Mouse (Mus musculus) kidney, adult 2 months (tissue): ENCODE measurements around the gene Nagpa. TPM values are rescaled to one million over a fixed set of nuclear protein-coding genes. Genes with fewer than 3 reads are reported as not detected.
A peak's percentile ranks its signal among the peaks of the same experiment; 100 is the strongest.
"Not testable (repeated sequence)": the region's sequence is repeated elsewhere in the genome, so short reads cannot be mapped to it uniquely, and the experiment has no call there.

Experiments used
- DNase-seq: peaks from one replicate; pipeline ENCODE4 v3.0.0; 2021
- H3K27ac ChIP-seq: fragments of 200-500 bp; 2 replicates; pipeline ENCODE4 v1.5.1; 2012; ENCODE audit warnings: low read depth, low read length, control low read depth, inconsistent platforms; ENCODE audit not compliant: insufficient read depth
- H3K27me3 ChIP-seq: fragments of 200-500 bp; replicated peaks from 2 replicates; pipeline ENCODE4 v1.6.1; 2012; ENCODE audit warnings: mild to moderate bottlenecking, moderate library complexity, low read length, inconsistent platforms; ENCODE audit not compliant: control insufficient read depth, insufficient read depth
- H3K36me3 ChIP-seq: fragments of 200-500 bp; 2 replicates; pipeline ENCODE4 v1.6.1; 2012; ENCODE audit warnings: mild to moderate bottlenecking, moderate library complexity, low read length, inconsistent platforms; ENCODE audit not compliant: control insufficient read depth, insufficient read depth
- H3K4me1 ChIP-seq: fragments of 200-500 bp; 2 replicates; pipeline ENCODE4 v1.6.1; 2011; ENCODE audit warnings: low read length; ENCODE audit not compliant: control insufficient read depth, insufficient read depth
- H3K4me3 ChIP-seq: fragments of 200-500 bp; 2 replicates; pipeline ENCODE4 v1.5.1; 2011; ENCODE audit warnings: mild to moderate bottlenecking, low read depth, low read length, control low read depth; ENCODE audit not compliant: insufficient read depth
- CTCF ChIP-seq: fragments of 200-500 bp; conservative IDR thresholded peaks from 2 replicates; pipeline ENCODE4 v1.5.1; 2011; ENCODE audit warnings: low read depth, mild to moderate bottlenecking, control low read depth, low read length, moderate library complexity, mixed read lengths; ENCODE audit not compliant: insufficient read depth, insufficient read length
- POLR2A ChIP-seq: fragments of 200-500 bp; IDR thresholded peaks from one replicate; pipeline ENCODE4 v1.6.1; 2011; ENCODE audit warnings: low read depth, low read length, control low read depth
- WGBS: fragments of 180-500 bp; shearing (Covaris S2); methylation state at CpG from one replicate; pipeline ENCODE4 v1.1.7; 2018; 5-methylcytosine and 5-hydroxymethylcytosine counted together
- polyA plus RNA-seq: library from polyadenylated mRNA; depleted of rRNA; stranded (reverse); fragments of >200 nt; gene quantifications from 2 replicates; pipeline ENCODE4 v1.2.3, GENCODE M21; 2012

The Nagpa gene
- polyA plus RNA-seq, 1 experiment: 30.5 TPM

DNA sequence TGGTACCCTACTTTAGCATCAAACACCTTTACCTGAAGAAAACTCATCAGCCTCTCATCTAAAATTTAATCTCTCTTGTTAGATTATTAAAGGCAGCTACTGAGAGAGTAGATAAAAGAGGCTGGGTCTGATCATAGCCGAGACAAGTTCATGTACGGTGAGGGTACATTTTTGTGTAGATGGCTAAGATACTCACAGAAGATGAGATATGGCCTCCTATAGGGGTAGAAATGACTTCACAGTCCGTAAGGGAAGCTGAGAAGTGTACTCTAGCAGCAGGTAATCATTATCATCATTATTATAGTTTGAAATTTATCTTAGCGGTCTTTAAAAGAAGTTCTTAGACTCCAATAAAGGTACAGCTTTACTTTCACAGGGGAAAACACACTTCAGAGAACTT lies 29.2 kb upstream of the Nagpa start:
- 72% methylated on average over 4 of the region's 4 CpGs for WGBS
- Histone ChIP-seq H3K36me3 (no peaks in the 10 kb centered on the region), H3K4me3 (no peak overlapping the region; the same call in 1 of the 2 replicates), H3K4me1 (no peaks in the 10 kb centered on the region; the same call in 1 of the 2 replicates), H3K27me3 (no peaks in the 10 kb centered on the region), H3K27ac (no peak overlapping the region)
- DNase-seq: no peak
- TF ChIP-seq POLR2A (no peak), CTCF (no peak)

GRCm38 (mm10) chr16:5228103-5228502 lies 24.3 kb upstream of the Nagpa start:
- 58% methylated on average over 3 of the region's 3 CpGs for WGBS
- DNase-seq, H3K27ac ChIP-seq, H3K27me3 ChIP-seq, H3K36me3 ChIP-seq, H3K4me1 ChIP-seq, H3K4me3 ChIP-seq: not testable (repeated sequence)

DNA sequence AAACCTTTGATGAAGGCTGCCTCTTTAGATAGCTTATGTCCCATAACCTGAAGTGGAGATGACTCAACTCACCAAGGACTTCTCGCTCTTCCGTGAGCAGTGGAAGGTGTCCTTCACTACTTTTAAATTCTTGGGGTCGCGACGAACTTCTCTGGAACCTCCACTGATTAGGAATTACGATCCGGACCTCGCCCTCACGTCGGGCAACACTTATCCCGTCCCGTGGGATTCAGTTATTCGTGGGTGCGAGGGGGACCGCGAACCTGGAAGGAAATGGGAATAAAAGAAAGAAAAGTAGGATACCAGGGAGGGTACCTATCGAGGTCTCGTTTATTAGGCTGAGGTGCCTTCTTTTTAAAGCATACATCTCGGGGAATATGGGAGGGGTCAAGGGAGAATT lies 23.7 kb upstream of the Nagpa start:
- H3K27ac ChIP-seq: not testable (repeated sequence)
- WGBS: 68% methylated on average over 19 of the region's 19 CpGs

DNA sequence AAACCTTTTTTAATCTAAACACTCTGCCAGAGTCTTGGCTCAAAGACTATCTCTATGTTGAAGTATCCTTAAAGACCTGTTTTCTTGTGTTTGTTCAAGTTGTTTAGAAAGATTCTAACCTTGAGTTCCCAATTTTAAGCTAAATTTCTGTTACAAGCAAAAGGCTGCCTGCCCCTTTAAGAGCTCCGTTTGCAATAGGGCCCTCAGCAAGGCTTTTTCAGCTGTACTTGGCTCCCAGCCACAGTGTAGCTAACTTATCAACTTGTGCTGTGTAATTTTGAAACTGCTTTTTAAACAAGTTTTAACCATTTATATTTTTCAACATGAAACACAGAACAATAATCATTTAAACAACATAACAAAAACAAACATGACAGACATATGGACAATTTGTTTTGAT lies 22.7 kb upstream of the Nagpa start:
- not testable (repeated sequence) for H3K27ac ChIP-seq, H3K27me3 ChIP-seq, H3K4me1 ChIP-seq, H3K4me3 ChIP-seq, H3K36me3 ChIP-seq
- WGBS: 0% methylated on average over 1 of the region's 1 CpGs
- DNase-seq: peak; percentile 32

More for the DNA sequence above, 23.7 kb upstream of the Nagpa start:
- H3K4me1 ChIP-seq, H3K27me3 ChIP-seq, H3K4me3 ChIP-seq, DNase-seq, H3K36me3 ChIP-seq: not testable (repeated sequence)

DNA sequence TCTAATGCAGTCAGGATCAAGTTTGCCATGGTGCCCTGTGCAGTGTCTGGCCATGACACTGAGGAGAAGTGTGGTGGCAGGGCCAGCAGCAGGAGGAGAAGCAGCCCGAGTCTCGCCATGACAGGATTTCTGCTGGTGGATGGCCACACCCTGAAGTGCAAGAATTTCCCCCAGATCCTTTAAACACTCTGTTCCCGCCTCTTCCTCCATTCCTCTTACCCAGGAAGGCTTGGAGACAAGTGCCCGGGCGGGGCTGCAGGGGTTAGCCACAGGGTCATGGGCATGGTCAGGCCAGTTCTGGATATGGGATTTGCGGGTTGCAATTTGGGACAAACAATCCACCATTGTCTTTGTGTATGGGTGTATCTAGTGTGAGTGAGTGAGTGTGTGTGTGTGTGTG lies 18.3 kb upstream of the Nagpa start, which contains the start of gene AU021092:
AU021092 (minus strand) TSS at position 160 of the 400 bp plus-strand sequence.
- H3K27me3 ChIP-seq: no peaks in the 10 kb centered on the region
- DNase-seq: peak; percentile 72
- 0 out of 2 replicates have a peak, but pooled peaks cover 2% of the 10 kb centered on the region for H3K4me1 ChIP-seq
- WGBS: 33% methylated on average over 6 of the region's 6 CpGs
- H3K4me3 ChIP-seq: peak within 1 kb of the TSS; percentile 50
- H3K36me3 ChIP-seq: no peaks in the 10 kb centered on the region
- H3K27ac ChIP-seq: peak within 1 kb of the TSS; percentile 62
- TF ChIP-seq CTCF (no peak), POLR2A (peak; percentile 79)

- 50% methylated on average over 4 of the region's 4 CpGs for WGBS
- H3K4me3 ChIP-seq: peak overlapping the region; percentile 34
- H3K27me3 ChIP-seq: no peaks in the 10 kb centered on the region
- 0 out of 2 replicates have a peak, but pooled peaks cover 2% of the 10 kb centered on the region for H3K4me1 ChIP-seq
- peak; percentile 28 for DNase-seq
- no peaks in the 10 kb centered on the region for H3K36me3 ChIP-seq
- H3K27ac ChIP-seq: no peak overlapping the region
- TF ChIP-seq CTCF (no peak), POLR2A (no peak)
Observed at GRCm38 (mm10) chr16:5221403-5221802, 17.6 kb upstream of the Nagpa start.

DNA sequence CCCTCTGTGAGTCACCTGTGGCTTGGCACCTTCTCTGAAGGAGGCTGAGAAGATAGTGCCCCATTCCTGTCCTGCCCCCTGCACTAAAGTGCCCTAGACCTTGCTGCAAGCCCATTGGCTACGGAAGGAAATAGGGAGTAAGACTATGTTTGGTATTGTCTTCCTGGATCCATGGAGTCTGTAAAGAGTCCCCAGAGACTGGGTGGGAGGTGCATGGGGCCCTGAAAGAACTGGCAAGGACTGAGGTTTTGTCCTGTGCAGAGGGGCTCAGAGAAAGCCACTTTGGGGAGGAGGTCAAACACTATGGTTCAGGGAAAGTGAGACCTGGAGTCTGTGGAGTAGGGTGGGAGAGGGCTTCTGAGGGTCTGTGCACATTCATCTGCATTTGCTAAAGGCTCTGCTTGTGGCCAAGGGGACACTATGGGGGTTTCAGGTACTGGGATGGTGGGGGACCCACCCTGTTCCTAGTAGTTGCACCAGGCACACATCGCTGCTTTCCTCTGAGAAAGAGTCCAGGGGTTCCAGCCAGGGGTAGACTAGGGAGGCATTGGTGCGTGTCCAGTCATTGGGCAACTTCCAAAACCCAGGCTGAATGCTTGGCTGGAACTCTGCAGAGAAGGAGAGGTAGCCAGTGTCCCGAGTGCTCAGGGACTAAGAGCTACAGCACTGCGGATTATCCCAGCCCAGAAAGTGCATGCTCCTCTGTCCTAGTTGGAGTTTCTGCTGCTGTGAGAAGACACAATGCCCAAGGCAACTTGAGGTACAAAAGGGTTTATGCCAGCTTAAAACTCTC lies 13.7 kb upstream of the Nagpa start:
- Histone ChIP-seq H3K36me3 (no peaks in the 10 kb centered on the region), H3K4me3 (no peak overlapping the region), H3K27ac (no peak overlapping the region), H3K27me3 (no peaks in the 10 kb centered on the region), H3K4me1 (0 out of 2 replicates have a peak, but pooled peaks cover 2% of the 10 kb centered on the region)
- 33% methylated on average over 5 of the region's 5 CpGs for WGBS
- peak; percentile 89 for DNase-seq
- no peak for TF ChIP-seq POLR2A
- TF ChIP-seq CTCF: no peak
